Mouse (Mus musculus) CH12.LX (cell line): ENCODE data around the gene Wdr77. TPM values are rescaled to one million over a fixed set of nuclear protein-coding genes. Genes with fewer than 3 reads are reported as not detected.

Experiments used
- DNase-seq: peaks from one replicate; pipeline ENCODE4 v3.0.0-alpha.2; 2013; ENCODE audit errors: extremely low read depth
- H3K27ac ChIP-seq: 2 replicates; pipeline ENCODE4 v1.5.1; 2012; ENCODE audit warnings: low read depth, mild to moderate bottlenecking, control low read depth, moderate library complexity; ENCODE audit not compliant: insufficient read depth
- H3K27me3 ChIP-seq: replicated peaks from 2 replicates; pipeline ENCODE3; 2012; ENCODE audit warnings: inconsistent platforms
- H3K36me3 ChIP-seq, 2 experiments: replicated peaks in 1 of 2; 2 replicates each; pipeline versions ENCODE3 to v1.6.1; 2012; ENCODE audit warnings: inconsistent platforms in 1 of 2, low read length in 1 of 2, mild to moderate bottlenecking in 1 of 2, mixed read lengths in 1 of 2, moderate library complexity in 1 of 2; ENCODE audit not compliant: control insufficient read depth in 1 of 2, insufficient read depth in 1 of 2
- H3K4me1 ChIP-seq, 2 experiments: 2 replicates each; pipeline ENCODE4 v1.6.1; 2012; ENCODE audit warnings: inconsistent platforms in 1 of 2, moderate library complexity in 1 of 2; ENCODE audit not compliant: insufficient read depth in 2 of 2, control insufficient read depth in 1 of 2
- H3K4me2 ChIP-seq: 2 replicates; pipeline ENCODE4 v1.6.1; 2012; ENCODE audit warnings: low read depth, mild to moderate bottlenecking, control low read depth; ENCODE audit not compliant: poor library complexity, insufficient read depth, severe bottlenecking
- H3K4me3 ChIP-seq, 3 experiments: fragments of 150-350 bp in 1 of 3; sonication (generic) in 1 of 3; replicated peaks in 1 of 3; 2 replicates each; pipeline versions ENCODE3 to v1.5.1; 2011 to 2012; ENCODE audit warnings: low read depth in 2 of 3, low read length in 2 of 3, mild to moderate bottlenecking in 2 of 3, moderate library complexity in 2 of 3, control low read depth in 1 of 3, improper control_type of control experiment in 1 of 3, inconsistent platforms in 1 of 3, mixed read lengths in 1 of 3; ENCODE audit not compliant: poor library complexity in 1 of 3
- H3K79me2 ChIP-seq: replicated peaks from 2 replicates; pipeline ENCODE4 v1.6.1; 2012; ENCODE audit warnings: mild to moderate bottlenecking, moderate library complexity; ENCODE audit not compliant: control insufficient read depth, poor library complexity, insufficient read depth, severe bottlenecking; ENCODE audit errors: extremely low read depth
- H3K9ac ChIP-seq: 2 replicates; pipeline ENCODE4 v1.6.1; 2012; ENCODE audit warnings: low read depth, mild to moderate bottlenecking, control low read depth, moderate library complexity; ENCODE audit not compliant: insufficient read depth
- H3K9me3 ChIP-seq: replicated peaks from 2 replicates; pipeline ENCODE3; 2012; ENCODE audit warnings: low read length, inconsistent platforms, mixed read lengths
- BHLHE40 ChIP-seq: IDR thresholded peaks from 2 replicates; pipeline ENCODE4 v1.6.1; 2011; ENCODE audit warnings: mild to moderate bottlenecking, low read depth, low read length, improper control_type of control experiment
- CHD1 ChIP-seq: IDR thresholded peaks from 2 replicates; pipeline ENCODE4 v1.6.1; 2012; ENCODE audit warnings: low read depth, low read length, improper control_type of control experiment, inconsistent platforms
- E2F4 ChIP-seq: IDR thresholded peaks from 2 replicates; pipeline ENCODE4 v1.6.1; 2011; ENCODE audit warnings: low read depth, low read length, improper control_type of control experiment; ENCODE audit not compliant: insufficient replicate concordance
- EP300 ChIP-seq: IDR thresholded peaks from 2 replicates; pipeline ENCODE4 v1.6.1; 2011; ENCODE audit warnings: low read length, improper control_type of control experiment
- ETS1 ChIP-seq: conservative IDR thresholded peaks from 2 replicates; pipeline ENCODE4 v1.6.1; 2012; ENCODE audit warnings: low read depth, mild to moderate bottlenecking, inconsistent platforms, low read length, improper control_type of control experiment, moderate library complexity
- GABPA ChIP-seq: IDR thresholded peaks from 2 replicates; pipeline ENCODE4 v1.6.1; 2012; ENCODE audit warnings: low read depth, low read length, improper control_type of control experiment, inconsistent platforms; ENCODE audit not compliant: insufficient replicate concordance
- JUN ChIP-seq: IDR thresholded peaks from 2 replicates; pipeline ENCODE4 v1.6.1; 2011; ENCODE audit warnings: low read depth, mild to moderate bottlenecking, low read length, improper control_type of control experiment, moderate library complexity; ENCODE audit not compliant: insufficient read depth
- JUND ChIP-seq: conservative IDR thresholded peaks from 2 replicates; pipeline ENCODE4 v1.6.1; 2011; ENCODE audit warnings: low read depth, low read length, improper control_type of control experiment
- MAZ ChIP-seq: IDR thresholded peaks from 2 replicates; pipeline ENCODE4 v1.6.1; 2012; ENCODE audit warnings: low read depth, mild to moderate bottlenecking, inconsistent platforms, low read length, improper control_type of control experiment, moderate library complexity
- MXI1 ChIP-seq: IDR thresholded peaks from 2 replicates; pipeline ENCODE4 v1.6.1; 2011; ENCODE audit warnings: mild to moderate bottlenecking, low read depth, low read length, improper control_type of control experiment
- MYC ChIP-seq: IDR thresholded peaks from 2 replicates; pipeline ENCODE4 v1.6.1; 2011; ENCODE audit warnings: low read depth, mild to moderate bottlenecking, improper control_type of control experiment, low read length
- NRF1 ChIP-seq: IDR thresholded peaks from 2 replicates; pipeline ENCODE4 v1.6.1; 2014; ENCODE audit warnings: low read depth, mild to moderate bottlenecking, inconsistent platforms, low read length, improper control_type of control experiment, moderate library complexity
- POLR2A ChIP-seq: IDR thresholded peaks from 2 replicates; pipeline ENCODE4 v1.6.1; 2011; ENCODE audit warnings: low read depth, mild to moderate bottlenecking, improper control_type of control experiment, low read length
- RAD21 ChIP-seq: IDR thresholded peaks from 2 replicates; pipeline ENCODE4 v1.6.1; 2011; ENCODE audit warnings: low read depth, mild to moderate bottlenecking, low read length, improper control_type of control experiment, moderate library complexity
- SIN3A ChIP-seq: IDR thresholded peaks from 2 replicates; pipeline ENCODE4 v1.6.1; 2012; ENCODE audit warnings: low read length, improper control_type of control experiment, inconsistent platforms
- TBP ChIP-seq: conservative IDR thresholded peaks from 2 replicates; pipeline ENCODE4 v1.6.1; 2011; ENCODE audit warnings: low read depth, low read length, improper control_type of control experiment
- TCF12 ChIP-seq: IDR thresholded peaks from 2 replicates; pipeline ENCODE4 v1.6.1; 2014; ENCODE audit warnings: low read depth, mild to moderate bottlenecking, inconsistent platforms, low read length, improper control_type of control experiment
- UBTF ChIP-seq: IDR thresholded peaks from 2 replicates; pipeline ENCODE4 v1.6.1; 2012; ENCODE audit warnings: low read depth, mild to moderate bottlenecking, inconsistent platforms, low read length, improper control_type of control experiment, moderate library complexity
- USF1 ChIP-seq: IDR thresholded peaks from 2 replicates; pipeline ENCODE4 v1.6.1; 2014; ENCODE audit warnings: low read depth, mild to moderate bottlenecking, inconsistent platforms, low read length, improper control_type of control experiment
- ZC3H11A ChIP-seq: IDR thresholded peaks from 2 replicates; pipeline ENCODE4 v1.6.1; 2012; ENCODE audit warnings: low read depth, mild to moderate bottlenecking, inconsistent platforms, low read length, improper control_type of control experiment
- ZMIZ1 ChIP-seq: IDR thresholded peaks from 2 replicates; pipeline ENCODE4 v1.6.1; 2012; ENCODE audit warnings: low read depth, mild to moderate bottlenecking, inconsistent platforms, low read length, improper control_type of control experiment
- ZNF384 ChIP-seq: IDR thresholded peaks from 2 replicates; pipeline ENCODE4 v1.6.1; 2012; ENCODE audit warnings: low read depth, low read length, improper control_type of control experiment, inconsistent platforms
- dilution Hi-C: fragments of 300-500 bp; cut with MboI; formaldehyde crosslinking; loops from 2 replicates; pipeline ENCODE4 v1.14.3; 2020; ENCODE audit warnings: low sequenced_read_pairs; ENCODE audit not compliant: extremely low pct_unique_long_range_greater_than_20kb, extremely low pct_ligation_motif_present
- in situ Hi-C: fragments of 300-500 bp; cut with MboI; formaldehyde crosslinking; loops from 3 replicates; pipeline ENCODE4 v1.14.3; 2019; ENCODE audit warnings: low sequenced_read_pairs, low pct_ligation_motif_present, low pct_unique_long_range_greater_than_20kb, mixed read lengths
- polyA plus RNA-seq: library from polyadenylated mRNA; unstranded; fragments of >175 nt; gene quantifications from 2 replicates; pipeline ENCODE4 v1.2.1, GENCODE M21; 2012; ENCODE audit warnings: low read depth; ENCODE audit not compliant: insufficient read length
- total RNA-seq, 2 experiments: library from RNA; depleted of rRNA; stranded (reverse); fragments of 300-350 nt in 1 of 2; fragments of >200 nt in 1 of 2; gene quantifications; 2 replicates each; pipeline ENCODE4 v1.2.3; 2012 to 2014

Wdr77 gene
- total and polyA plus RNA-seq, 3 experiments, result 87.4 to 235 (median 91.2) TPM

DNA sequence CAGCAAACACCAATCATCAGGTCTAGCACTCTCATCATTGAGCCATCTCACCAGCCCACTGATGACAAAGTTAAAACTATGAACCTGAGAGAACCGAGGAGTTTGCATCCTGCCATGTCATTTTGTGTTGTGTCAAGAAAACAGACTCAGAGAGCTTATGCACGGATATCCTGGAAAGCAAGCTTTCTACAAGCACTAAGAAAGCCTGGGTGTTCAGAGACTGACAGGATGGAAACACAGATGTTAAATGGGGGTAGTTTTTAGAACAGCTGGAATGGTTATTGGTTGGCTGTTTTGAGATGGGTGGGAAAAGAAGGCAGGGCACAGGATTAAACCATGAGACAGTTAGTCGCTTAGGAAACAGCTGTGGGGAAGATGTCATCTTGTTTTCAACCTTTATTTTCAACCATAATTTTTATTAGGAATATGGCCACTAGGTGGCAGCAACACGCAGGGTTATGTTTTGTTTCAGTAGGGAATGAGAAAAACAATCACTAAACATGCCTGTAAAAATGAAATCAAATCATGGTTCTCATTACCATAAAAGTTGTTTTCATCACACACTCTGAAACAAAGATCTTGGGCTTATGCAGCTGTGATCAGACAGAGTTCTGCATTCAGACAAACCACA lies 32.6 kb downstream of the Wdr77 start (continued):
- no peak for TF ChIP-seq TBP
- TF ChIP-seq EP300, result no peak
- TF ChIP-seq GABPA, result no peak
- TF ChIP-seq JUN, result no peak
- no peak for TF ChIP-seq E2F4
- TF ChIP-seq ZNF384, result no peak
- TF ChIP-seq ETS1, result no peak
- TF ChIP-seq CHD1, result no peak
- TF ChIP-seq JUND, result peak; percentile 30; the same call in 1 of the 2 replicates
- TF ChIP-seq ZC3H11A, result peak; percentile 59
- no peak for TF ChIP-seq USF1
- TF ChIP-seq TCF12, result no peak
- TF ChIP-seq ZMIZ1, result no peak
- no peak for TF ChIP-seq UBTF
- no peak for TF ChIP-seq MXI1
- no peak for TF ChIP-seq POLR2A
- TF ChIP-seq MYC, result no peak

DNA sequence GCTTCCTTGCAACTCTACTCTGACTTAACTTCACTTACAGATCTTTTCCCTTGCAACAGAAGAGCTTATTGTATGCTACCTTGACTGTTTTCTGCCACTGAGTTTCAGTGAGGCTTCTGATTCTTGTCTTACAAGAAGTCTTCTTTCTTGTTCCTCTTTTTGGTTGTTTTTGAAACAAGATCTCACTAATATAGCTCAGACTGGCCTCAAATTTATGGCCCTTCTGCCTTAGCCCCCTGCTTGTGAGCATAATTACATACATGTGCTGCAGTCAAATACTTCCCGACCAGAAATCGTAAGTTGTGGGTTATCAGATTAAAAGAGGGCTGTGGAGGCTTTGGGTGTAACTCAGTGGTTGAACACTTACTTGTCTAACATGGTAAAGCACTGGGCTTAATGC lies 35.6 kb downstream of the Wdr77 start:
- peak; percentile 51 for DNase-seq
- no peak overlapping the region for H3K27ac ChIP-seq
- dilution Hi-C loops (no loop called here), in situ Hi-C loops (loop anchor here (5.0 to 10.0 kb wide), 2 partner anchors 70 to 458 kb away; no protein-coding TSS in a partner anchor)
- H3K36me3 ChIP-seq, result no peaks in the 10 kb centered on the region
- H3K4me3 ChIP-seq, result no peak overlapping the region
- peaks cover 2 to 39% of the 10 kb centered on the region in 2 experiments; a peak in 3 of 4 replicates for H3K4me1 ChIP-seq
- no peak overlapping the region; the same call in 1 of the 2 replicates for H3K9ac ChIP-seq
- TF ChIP-seq RAD21, result no peak
- TF ChIP-seq SIN3A, result no peak
- TF ChIP-seq EP300, result peak; percentile 32; the same call in 1 of the 2 replicates
- TF ChIP-seq BHLHE40, result 0 out of 2 replicates have a peak, but pooled peaks have one; percentile 24
- no peak for TF ChIP-seq MAZ
- TF ChIP-seq ZNF384, result no peak
- 0 out of 2 replicates have a peak, but pooled peaks have one; percentile 10 for TF ChIP-seq JUND
- TF ChIP-seq NRF1, result no peak
- H3K4me2 ChIP-seq, result no peak overlapping the region
- no peaks in the 10 kb centered on the region for H3K79me2 ChIP-seq
- H3K9me3 ChIP-seq, result no peaks in the 10 kb centered on the region
- H3K27me3 ChIP-seq, result no peaks in the 10 kb centered on the region
